Mouse (Mus musculus) limb, embryonic 14.5 days (tissue): ENCODE results near the gene Syne1. TPM values are rescaled to one million over a fixed set of nuclear protein-coding genes. Genes with fewer than 3 reads are reported as not detected.

Experiments used
- ATAC-seq: fragments of 200-750 bp; cut with Nextera tagmentation; 2 replicates; pipeline ENCODE4 v1.8.0; 2017; ENCODE audit warnings: low read depth, moderate number of reproducible peaks, moderate TSS enrichment; ENCODE audit not compliant: low FRiP score
- DNase-seq: peaks from one replicate; pipeline ENCODE4 v3.0.0-alpha.2; 2015; ENCODE audit warnings: low spot score
- H3K27ac ChIP-seq: fragments of 300-500 bp; sonication (generic); replicated peaks from 2 replicates; pipeline ENCODE4 v1.5.1; 2014; ENCODE audit warnings: low read depth, mild to moderate bottlenecking, low read length, moderate library complexity, mixed read lengths
- H3K27me3 ChIP-seq: fragments of 300-500 bp; sonication (generic); 2 replicates; pipeline ENCODE4 v1.6.1; 2014; ENCODE audit warnings: low read length, mixed read lengths; ENCODE audit not compliant: control insufficient read depth, insufficient read depth
- H3K36me3 ChIP-seq: fragments of 300-500 bp; sonication (generic); 2 replicates; pipeline ENCODE4 v1.6.1; 2014; ENCODE audit warnings: mild to moderate bottlenecking, low read length, moderate library complexity, mixed read lengths; ENCODE audit not compliant: control insufficient read depth, insufficient read depth
- H3K4me1 ChIP-seq: fragments of 300-500 bp; sonication (generic); 2 replicates; pipeline ENCODE4 v1.6.1; 2014; ENCODE audit warnings: antibody characterized with exemption, low read length, mixed read lengths; ENCODE audit not compliant: control insufficient read depth, insufficient read depth
- H3K4me2 ChIP-seq: fragments of 300-500 bp; sonication (generic); replicated peaks from 2 replicates; pipeline ENCODE4 v1.6.1; 2014; ENCODE audit warnings: low read depth, mild to moderate bottlenecking, low read length, moderate library complexity; ENCODE audit not compliant: severe bottlenecking
- H3K4me3 ChIP-seq: fragments of 300-500 bp; sonication (generic); replicated peaks from 2 replicates; pipeline ENCODE4 v1.5.1; 2014; ENCODE audit warnings: low read length
- H3K9ac ChIP-seq: fragments of 300-500 bp; sonication (generic); 2 replicates; pipeline ENCODE4 v1.6.1; 2014; ENCODE audit warnings: mild to moderate bottlenecking, low read depth, low read length, moderate library complexity; ENCODE audit not compliant: severe bottlenecking
- H3K9me3 ChIP-seq: fragments of 300-500 bp; sonication (generic); 2 replicates; pipeline ENCODE4 v1.6.1; 2016; ENCODE audit warnings: low read length; ENCODE audit not compliant: control insufficient read depth
- POLR2A ChIP-seq: fragments of 200-500 bp; IDR thresholded peaks from 2 replicates; pipeline ENCODE4 v1.8.0; 2012; ENCODE audit warnings: inconsistent platforms, mild to moderate bottlenecking, moderate library complexity, borderline replicate concordance; ENCODE audit not compliant: insufficient read depth, insufficient read length; ENCODE audit errors: extremely low read depth
- WGBS: fragments of 180-500 bp; shearing (Covaris S2); extraction: QIAGEN DNeasy Blood & Tissue Kit; methylation state at CpG from one replicate; pipeline ENCODE4 v1.1.7; 2014; 5-methylcytosine and 5-hydroxymethylcytosine counted together
- polyA plus RNA-seq, 2 experiments: library from polyadenylated mRNA; depleted of rRNA in 1 of 2; stranded (reverse) in 1 of 2; unstranded in 1 of 2; fragments of >200 nt; fragmentation: Nextera tagmentation in 1 of 2; extraction: Ambion mirVana in 1 of 2; gene quantifications; 2 replicates each; pipeline versions ENCODE4 v1.2.1 to v1.2.3; 2012 to 2014

The Syne1 gene
- polyA plus RNA-seq, 2 experiments = 11.0 to 11.3 TPM

- Histone ChIP-seq H3K4me2 (no peak overlapping the region), H3K4me1 (0 out of 2 replicates have a peak, but pooled peaks cover 1% of the 10 kb centered on the region), H3K36me3 (no peaks in the 10 kb centered on the region), H3K27ac (no peak overlapping the region), H3K27me3 (no peaks in the 10 kb centered on the region), H3K9ac (no peak overlapping the region), H3K9me3 (no peaks in the 10 kb centered on the region), H3K4me3 (no peak overlapping the region)
- TF ChIP-seq POLR2A = no peak
- DNase-seq (no peak), ATAC-seq (no peak)
- 30% methylated on average over 6 of the region's 6 CpGs for WGBS
Observed at GRCm38 (mm10) chr10:5317602-5318001, 233.7 kb downstream of the Syne1 start.

GRCm38 (mm10) chr10:5312437-5312836, 238.8 kb downstream of the Syne1 start:
- Histone ChIP-seq H3K4me1 (peaks cover 18% of the 10 kb centered on the region), H3K27ac (0 out of 2 replicates have a peak overlapping the region, but pooled peaks have one; percentile 10), H3K9ac (no peak overlapping the region), H3K36me3 (no peaks in the 10 kb centered on the region), H3K9me3 (no peaks in the 10 kb centered on the region), H3K27me3 (no peaks in the 10 kb centered on the region), H3K4me3 (no peak overlapping the region), H3K4me2 (no peak overlapping the region)
- no peak for DNase-seq
- no peak for TF ChIP-seq POLR2A
- 55% methylated on average over 4 of the region's 4 CpGs for WGBS
- no peak for ATAC-seq

- no peaks in the 10 kb centered on the region for H3K9me3 ChIP-seq
- peak; percentile 87 for ATAC-seq
- no peak for TF ChIP-seq POLR2A
- H3K36me3 ChIP-seq = no peaks in the 10 kb centered on the region
- peak; percentile 62 for DNase-seq
- H3K9ac ChIP-seq = no peak overlapping the region
- H3K4me3 ChIP-seq = no peak overlapping the region
- H3K4me1 ChIP-seq = peaks cover 23% of the 10 kb centered on the region
- peak overlapping the region; percentile 59 for H3K27ac ChIP-seq
- H3K4me2 ChIP-seq = no peak overlapping the region
- WGBS = 14% methylated on average over 4 of the region's 4 CpGs
- no peaks in the 10 kb centered on the region for H3K27me3 ChIP-seq
Observed at GRCm38 (mm10) chr10:5309961-5310713, 241.1 kb downstream of the Syne1 start.

- H3K9ac ChIP-seq = peak overlapping the region; percentile 22; the same call in 1 of the 2 replicates
- peaks cover 23% of the 10 kb centered on the region for H3K4me1 ChIP-seq
- H3K36me3 ChIP-seq = no peaks in the 10 kb centered on the region
- ATAC-seq = peak; percentile 25; the same call in 1 of the 2 replicates
- H3K9me3 ChIP-seq = no peaks in the 10 kb centered on the region
- TF ChIP-seq POLR2A = no peak
- H3K4me3 ChIP-seq = 0 out of 2 replicates have a peak overlapping the region, but pooled peaks have one; percentile 10
- peak; percentile 11 for DNase-seq
- 20% methylated on average over 10 of the region's 10 CpGs for WGBS
- peak overlapping the region; percentile 31 for H3K4me2 ChIP-seq
- H3K27ac ChIP-seq = peak overlapping the region; percentile 81
- H3K27me3 ChIP-seq = no peaks in the 10 kb centered on the region
Observed at GRCm38 (mm10) chr10:5309398-5309797, 241.9 kb downstream of the Syne1 start.

- peak; percentile 67 for ATAC-seq
- H3K27ac ChIP-seq = peak overlapping the region; percentile 55
- H3K27me3 ChIP-seq = no peaks in the 10 kb centered on the region
- no peak overlapping the region for H3K4me2 ChIP-seq
- no peak overlapping the region for H3K4me3 ChIP-seq
- H3K9ac ChIP-seq = no peak overlapping the region
- no peaks in the 10 kb centered on the region for H3K36me3 ChIP-seq
- no peak for TF ChIP-seq POLR2A
- H3K9me3 ChIP-seq = no peaks in the 10 kb centered on the region
- DNase-seq = peak; percentile 63
- 14% methylated on average over 6 of the region's 6 CpGs for WGBS
- H3K4me1 ChIP-seq = peaks cover 14% of the 10 kb centered on the region
Observed at GRCm38 (mm10) chr10:5305555-5305954, 245.7 kb downstream of the Syne1 start.
